Mouse (Mus musculus): ENCODE measurements around the gene Scamp1.

GRCm38 (mm10) chr13:94253052-94253451, 32.6 kb downstream of the Scamp1 start:
- TF ChIP-seq CTCF (IDR thresholded peaks at IDR 0.05; ENCODE audit: control insufficient read depth, insufficient read depth, low read length), result no peak
- no peak for TF ChIP-seq POLR2A (IDR thresholded peaks at IDR 0.05; ENCODE audit: borderline replicate concordance, control insufficient read depth, low read depth, low read length)
